Mouse (Mus musculus) liver, postnatal 0 days (tissue): ENCODE measurements around the gene Osbpl3.

ENCODE experiments used
- CTCF ChIP-seq: sonication (generic); IDR thresholded peaks from 2 replicates; pipeline ENCODE4 v1.5.1; 2016; ENCODE audit warnings: antibody characterized with exemption, low read depth
- EP300 ChIP-seq: IDR thresholded peaks from 2 replicates; pipeline ENCODE4 v1.6.1; 2016; ENCODE audit warnings: antibody characterized with exemption, low read depth, mild to moderate bottlenecking

DNA sequence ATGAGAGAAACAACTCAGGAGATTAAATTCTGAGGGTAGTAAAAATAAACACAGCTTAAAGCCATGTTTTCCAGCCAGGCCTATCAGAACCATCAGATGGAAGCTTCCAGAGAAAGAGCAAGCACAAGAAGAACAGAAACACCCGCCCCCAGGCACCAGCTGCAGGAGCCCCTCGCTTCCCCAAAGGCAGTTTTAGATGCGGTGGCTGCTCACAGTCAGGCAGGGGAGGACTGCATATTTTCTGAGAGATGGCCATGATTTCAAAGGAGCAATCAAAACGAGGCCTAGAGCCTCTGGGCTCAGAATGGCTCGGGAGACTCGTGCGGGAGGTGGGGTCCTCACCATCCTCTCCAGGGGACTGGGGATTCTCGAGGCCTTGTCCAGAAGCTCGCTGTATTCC is 133.4 kb downstream of the Osbpl3 start:
- TF ChIP-seq CTCF (no peak), EP300 (no peak)
